Mouse (Mus musculus) heart, postnatal 0 days (tissue): ENCODE data around the gene Pank1.

Experiments used
- CTCF ChIP-seq: IDR thresholded peaks from 2 replicates; pipeline ENCODE4 v1.5.1; 2016; ENCODE audit warnings: antibody characterized with exemption, control low read depth, low read depth
- EP300 ChIP-seq: IDR thresholded peaks from 2 replicates; pipeline ENCODE4 v1.6.1; 2016; ENCODE audit warnings: antibody characterized with exemption, low read depth

DNA sequence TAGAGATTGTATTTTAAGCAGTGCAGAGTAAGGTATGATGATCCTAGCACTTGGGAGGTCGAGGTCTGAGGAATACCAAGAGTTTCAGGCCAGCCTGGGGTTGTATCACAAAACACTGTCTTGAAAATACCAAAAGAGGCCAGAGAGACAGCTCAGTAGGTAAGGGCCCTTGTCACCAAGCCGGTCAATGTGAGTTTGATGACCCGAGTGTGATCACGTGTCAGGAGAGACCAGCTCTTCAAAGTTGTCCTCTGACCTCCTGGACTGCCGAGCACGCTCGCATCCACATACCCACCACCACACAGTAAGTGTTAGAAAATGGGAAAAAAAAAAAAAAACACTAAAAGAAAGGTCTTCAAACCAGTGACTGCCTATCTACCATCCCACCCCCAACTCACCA is 2.6 kb downstream of the Pank1 start:
- TF ChIP-seq CTCF (no peak), EP300 (no peak)
